ENCODE assay signal across 21 mouse cellular contexts in the genomic region with DNA sequence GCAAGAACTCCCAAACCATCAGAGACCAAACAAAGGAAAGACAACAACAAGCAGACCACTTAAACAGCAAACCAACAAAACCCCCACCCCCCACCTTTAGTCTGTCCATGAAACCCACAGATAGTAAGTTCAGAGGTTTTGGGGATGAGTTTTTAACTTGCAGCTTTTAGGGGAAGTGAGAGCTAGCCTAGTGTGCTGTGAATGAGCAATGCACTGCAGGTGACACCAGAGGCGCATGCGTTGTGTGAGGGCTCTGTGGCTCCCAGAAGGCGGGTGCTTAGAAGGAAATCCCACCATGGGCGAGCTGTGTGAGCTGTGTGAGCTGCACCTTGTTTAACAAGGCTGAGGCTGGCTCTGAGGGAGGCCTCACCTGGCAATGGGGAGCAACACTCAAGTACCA. TPM values are rescaled to one million over a fixed set of nuclear protein-coding genes. Genes with fewer than 3 reads are reported as not detected.
DNase-seq lines count a peak whose midpoint lies in the region; ATAC-seq and TF ChIP-seq lines count a peak whose summit lies in the region.
"Had no signal": no experiment of that assay in that cellular context is flagged by ENCODE, and none has a peak within 500 bp of the region (broad histone marks: within the 10 kb centered on the region; RNA-seq: fewer than 3 reads in every experiment).

No protein-coding gene starts in this region.

- no peaks in the 10 kb centered on the region for H3K79me2 ChIP-seq in CH12.LX (replicated peaks; ENCODE audit: control insufficient read depth, extremely low read depth, insufficient read depth, poor library complexity, severe bottlenecking)

- H3K36me3 ChIP-seq in hindbrain, embryonic 10.5 days = peaks cover 9% of the 10 kb centered on the region; the same call in 1 of the 2 replicates
- peaks cover 14% of the 10 kb centered on the region; the same call in 1 of the 2 replicates for H3K36me3 ChIP-seq in hindbrain, embryonic 14.5 days (replicated peaks; ENCODE audit: control insufficient read depth, insufficient read depth)
- peaks cover 5% of the 10 kb centered on the region for H3K36me3 ChIP-seq in midbrain, embryonic 13.5 days
- H3K36me3 ChIP-seq in midbrain, embryonic 15.5 days (replicated peaks) = no peaks in the 10 kb centered on the region
- peaks cover 0 to 41% of the 10 kb centered on the region in 2 experiments for H3K36me3 ChIP-seq in CH12.LX (replicated peaks in 1 of 2; ENCODE audit: control insufficient read depth in 1 of 2, insufficient read depth in 1 of 2, low read length in 1 of 2)
- peaks cover 17% of the 10 kb centered on the region for H3K36me3 ChIP-seq in limb, embryonic 10.5 days

- ATAC-seq in hindbrain, embryonic 14.5 days (ENCODE audit: low FRiP score) = no peak
- ATAC-seq in midbrain, embryonic 13.5 days = no peak
- ATAC-seq in midbrain, embryonic 15.5 days (replicated peaks) = no peak
- ATAC-seq: forebrain, embryonic 13.5 days; forebrain, postnatal 0 days; intestine, embryonic 16.5 days had no signal

- TF ChIP-seq POLR2A in CH12.LX (IDR thresholded peaks at IDR 0.05; ENCODE audit: low read depth, low read length) = no peak

- no peaks in the 10 kb centered on the region for H3K9me3 ChIP-seq in hindbrain, embryonic 10.5 days
- no peaks in the 10 kb centered on the region for H3K9me3 ChIP-seq in hindbrain, embryonic 14.5 days (ENCODE audit: control insufficient read depth, low read length)
- no peaks in the 10 kb centered on the region for H3K9me3 ChIP-seq in midbrain, embryonic 13.5 days
- no peaks in the 10 kb centered on the region for H3K9me3 ChIP-seq in midbrain, embryonic 15.5 days
- no peaks in the 10 kb centered on the region for H3K9me3 ChIP-seq in CH12.LX (replicated peaks; ENCODE audit: low read length)
- no peaks in the 10 kb centered on the region for H3K9me3 ChIP-seq in limb, embryonic 10.5 days (replicated peaks)
- H3K9me3 ChIP-seq: embryonic facial prominence, embryonic 10.5 days; forebrain, embryonic 13.5 days; G1E had no signal

- in situ Hi-C loops in CH12.LX (cut with MboI; ENCODE audit: low pct_ligation_motif_present, low pct_unique_long_range_greater_than_20kb, low sequenced_read_pairs) = no loop called here

- H3K4me3 ChIP-seq in hindbrain, embryonic 10.5 days = no peak overlapping the region
- no peak overlapping the region for H3K4me3 ChIP-seq in hindbrain, embryonic 14.5 days (replicated peaks; ENCODE audit: low read length)
- H3K4me3 ChIP-seq in midbrain, embryonic 13.5 days (replicated peaks) = no peak overlapping the region
- no peak overlapping the region for H3K4me3 ChIP-seq in midbrain, embryonic 15.5 days
- no peak overlapping the region for H3K4me3 ChIP-seq in CH12.LX (replicated peaks in 1 of 3; ENCODE audit: low read depth in 2 of 3, low read length in 2 of 3, poor library complexity in 1 of 3)
- H3K4me3 ChIP-seq in limb, embryonic 10.5 days = no peak overlapping the region
- H3K4me3 ChIP-seq: embryonic facial prominence, embryonic 10.5 days; forebrain, embryonic 13.5 days had no signal

- peak overlapping the region; percentile 70; the same call in 1 of the 2 replicates for H3K27ac ChIP-seq in hindbrain, embryonic 10.5 days
- H3K27ac ChIP-seq in hindbrain, embryonic 14.5 days = no peak overlapping the region
- H3K27ac ChIP-seq in midbrain, embryonic 13.5 days = 0 out of 2 replicates have a peak overlapping the region, but pooled peaks have one; percentile 10
- no peak overlapping the region for H3K27ac ChIP-seq in midbrain, embryonic 15.5 days
- H3K27ac ChIP-seq in CH12.LX (ENCODE audit: insufficient read depth, low read depth) = no peak overlapping the region
- 0 out of 2 replicates have a peak overlapping the region, but pooled peaks have one; percentile 17 for H3K27ac ChIP-seq in limb, embryonic 10.5 days
- H3K27ac ChIP-seq: embryonic facial prominence, embryonic 10.5 days; forebrain, embryonic 13.5 days had no signal

- dilution Hi-C loops in CH12.LX (cut with MboI; ENCODE audit: extremely low pct_ligation_motif_present, extremely low pct_unique_long_range_greater_than_20kb, low sequenced_read_pairs) = no loop called here

- TF ChIP-seq CTCF in CH12.LX (conservative IDR thresholded peaks at IDR 0.05 in 1 of 2, IDR thresholded peaks at IDR 0.05 in 1 of 2; ENCODE audit: low read depth in 2 of 2, low read length in 2 of 2) = no peak

- no peaks in the 10 kb centered on the region for H3K27me3 ChIP-seq in hindbrain, embryonic 10.5 days (ENCODE audit: insufficient read depth, poor library complexity, severe bottlenecking)
- no peaks in the 10 kb centered on the region for H3K27me3 ChIP-seq in hindbrain, embryonic 14.5 days (ENCODE audit: control insufficient read depth, insufficient read depth, low read length)
- H3K27me3 ChIP-seq in midbrain, embryonic 13.5 days = no peaks in the 10 kb centered on the region
- H3K27me3 ChIP-seq in midbrain, embryonic 15.5 days (replicated peaks) = 0 out of 2 replicates have a peak, but pooled peaks cover 2% of the 10 kb centered on the region
- no peaks in the 10 kb centered on the region for H3K27me3 ChIP-seq in CH12.LX (replicated peaks)
- H3K27me3 ChIP-seq in limb, embryonic 10.5 days (ENCODE audit: low read depth, poor library complexity, severe bottlenecking) = 0 out of 2 replicates have a peak, but pooled peaks cover 3% of the 10 kb centered on the region

- TF ChIP-seq RAD21 in CH12.LX (IDR thresholded peaks at IDR 0.05; ENCODE audit: low read depth, low read length) = no peak

- peaks cover 56% of the 10 kb centered on the region for H3K4me1 ChIP-seq in hindbrain, embryonic 10.5 days (replicated peaks)
- peaks cover 22% of the 10 kb centered on the region for H3K4me1 ChIP-seq in hindbrain, embryonic 14.5 days (replicated peaks; ENCODE audit: control insufficient read depth, insufficient read depth, low read length)
- peaks cover 40% of the 10 kb centered on the region for H3K4me1 ChIP-seq in midbrain, embryonic 13.5 days (replicated peaks)
- H3K4me1 ChIP-seq in midbrain, embryonic 15.5 days = peaks cover 17% of the 10 kb centered on the region
- H3K4me1 ChIP-seq in CH12.LX (ENCODE audit: control insufficient read depth in 1 of 2, insufficient read depth in 2 of 2) = peaks cover 6 to 20% of the 10 kb centered on the region in 2 experiments
- H3K4me1 ChIP-seq in limb, embryonic 10.5 days = peaks cover 59% of the 10 kb centered on the region

- WGBS in hindbrain, embryonic 10.5 days = 71% methylated on average over 4 of the region's 4 CpGs
- 73% methylated on average over 4 of the region's 4 CpGs for WGBS in hindbrain, embryonic 14.5 days
- 64% methylated on average over 4 of the region's 4 CpGs for WGBS in midbrain, embryonic 13.5 days
- 78% methylated on average over 4 of the region's 4 CpGs for WGBS in midbrain, embryonic 15.5 days
- 69% methylated on average over 4 of the region's 4 CpGs for WGBS in limb, embryonic 10.5 days

- DNase-seq in hindbrain, embryonic 10.5 days (ENCODE audit: low spot score) = no peak
- DNase-seq in hindbrain, embryonic 14.5 days (ENCODE audit: low spot score) = no peak
- DNase-seq in CH12.LX (ENCODE audit: extremely low read depth) = peak; percentile 72
- no peak for DNase-seq in limb, embryonic 10.5 days (ENCODE audit: low spot score)
- DNase-seq in lung, postnatal 4 days = no peak
- DNase-seq: adrenal gland, adult 8-10 months; adrenal gland, postnatal 36 days; cerebellum, adult 2 months; cerebellum, postnatal 10 days; forebrain, postnatal 0 days; gastrocnemius, postnatal 25 days; heart, adult 11 months had no signal

- H3K4me2 ChIP-seq in hindbrain, embryonic 14.5 days (replicated peaks) = no peak overlapping the region
- H3K4me2 ChIP-seq in midbrain, embryonic 13.5 days (replicated peaks) = no peak overlapping the region
- no peak overlapping the region for H3K4me2 ChIP-seq in midbrain, embryonic 15.5 days
- H3K4me2 ChIP-seq in CH12.LX (ENCODE audit: insufficient read depth, low read depth, poor library complexity, severe bottlenecking) = no peak overlapping the region
- H3K4me2 ChIP-seq: forebrain, embryonic 13.5 days; heart, embryonic 11.5 days had no signal

- peak; percentile 55; the same call in 1 of the 2 replicates for TF ChIP-seq EP300 in CH12.LX (IDR thresholded peaks at IDR 0.05; ENCODE audit: low read length)

- no peak overlapping the region for H3K9ac ChIP-seq in hindbrain, embryonic 14.5 days
- H3K9ac ChIP-seq in midbrain, embryonic 13.5 days (replicated peaks) = no peak overlapping the region
- no peak overlapping the region for H3K9ac ChIP-seq in midbrain, embryonic 15.5 days
- no peak overlapping the region for H3K9ac ChIP-seq in CH12.LX (ENCODE audit: insufficient read depth, low read depth)
- H3K9ac ChIP-seq: forebrain, embryonic 13.5 days; forebrain, postnatal 0 days had no signal

TF ChIP-seq in CH12.LX, 34 proteins besides CTCF, POLR2A, EP300 and RAD21 (continues in another document):
- TF ChIP-seq SMC3 (IDR thresholded peaks at IDR 0.05; ENCODE audit: low read depth, low read length) = no peak
- TF ChIP-seq NRF1 (IDR thresholded peaks at IDR 0.05; ENCODE audit: low read depth, low read length) = peak; percentile 84
- TF ChIP-seq MYC (IDR thresholded peaks at IDR 0.05; ENCODE audit: low read depth, low read length) = no peak
- TF ChIP-seq UBTF (IDR thresholded peaks at IDR 0.05; ENCODE audit: low read depth, low read length) = no peak
- no peak for TF ChIP-seq RCOR1 (conservative IDR thresholded peaks at IDR 0.05; ENCODE audit: low read depth, low read length)
- TF ChIP-seq TCF12 (IDR thresholded peaks at IDR 0.05; ENCODE audit: low read depth, low read length) = no peak
- 0 out of 2 replicates have a peak, but pooled peaks have one; percentile 38 for TF ChIP-seq BHLHE40 (IDR thresholded peaks at IDR 0.05; ENCODE audit: low read depth, low read length)
- no peak for TF ChIP-seq ZKSCAN1 (IDR thresholded peaks at IDR 0.05; ENCODE audit: borderline replicate concordance, low read depth, low read length)
- no peak for TF ChIP-seq CHD1 (IDR thresholded peaks at IDR 0.05; ENCODE audit: low read depth, low read length)
- TF ChIP-seq IRF4 (IDR thresholded peaks at IDR 0.05; ENCODE audit: low read depth, low read length) = peak; percentile 65; the same call in 1 of the 2 replicates
- TF ChIP-seq JUN (IDR thresholded peaks at IDR 0.05; ENCODE audit: insufficient read depth, low read depth, low read length) = no peak
- no peak for TF ChIP-seq HCFC1 (IDR thresholded peaks at IDR 0.05; ENCODE audit: low read depth, low read length)
- no peak for TF ChIP-seq KAT2A (IDR thresholded peaks at IDR 0.05; ENCODE audit: insufficient replicate concordance, low read length)

RNA-seq across cellular contexts. Expression of gene Skor1, which starts 44.0 kb away (rescaled TPM):
- polyA plus RNA-seq in hindbrain, embryonic 10.5 days (2016; fragmentation: Nextera tagmentation; extraction: Ambion mirVana) = 0.68 and 6.8 TPM in 2 replicates
- 19.5 and 21.5 TPM in 2 replicates for polyA plus RNA-seq in hindbrain, embryonic 14.5 days (2014; fragmentation: Nextera tagmentation; extraction: Ambion mirVana)
- polyA plus RNA-seq in midbrain, embryonic 13.5 days (2015; fragmentation: Nextera tagmentation; extraction: Ambion mirVana) = 1.7 and 2.0 TPM in 2 replicates
- polyA plus RNA-seq in midbrain, embryonic 15.5 days (2015; fragmentation: Nextera tagmentation; extraction: Ambion mirVana) = 1.6 and 1.9 TPM in 2 replicates
- not detected in 2 replicates for total RNA-seq in CH12.LX (2012; rRNA removed)
- total RNA-seq in CH12.LX (2014; rRNA removed) = not detected in 2 replicates
- not detected in 2 replicates for polyA plus RNA-seq in CH12.LX (2012; ENCODE audit: insufficient read length, low read depth)
- 0.10 and 0.14 TPM in 2 replicates for polyA plus RNA-seq in limb, embryonic 10.5 days (2016; fragmentation: Nextera tagmentation; extraction: Ambion mirVana)
- total RNA-seq: heart, postnatal 25 days had no signal
- polyA plus RNA-seq: G1E; heart, embryonic 11.5 days; heart, embryonic 16.5 days; intestine, embryonic 16.5 days had no signal

Comparison
In these comparisons a context has a peak if more than half of its experiments do, and no peak if none do; other contexts are left out.
1. H3K27ac ChIP-seq: peak in hindbrain, embryonic 10.5 days (single experiment), midbrain, embryonic 13.5 days (single experiment) and limb, embryonic 10.5 days (single experiment); none in hindbrain, embryonic 14.5 days (single experiment), midbrain, embryonic 15.5 days (single experiment) and CH12.LX (single experiment).